Mouse (Mus musculus) frontal cortex, postnatal 25 days (tissue): Measurements from ENCODE around the gene Gm26741.

Experiments
- DNase-seq, 2 experiments: peaks; one replicate each; pipeline ENCODE4 v3.0.0; 2022; ENCODE audit warnings: low spot score in 2 of 2

Gm26741 gene

DNA sequence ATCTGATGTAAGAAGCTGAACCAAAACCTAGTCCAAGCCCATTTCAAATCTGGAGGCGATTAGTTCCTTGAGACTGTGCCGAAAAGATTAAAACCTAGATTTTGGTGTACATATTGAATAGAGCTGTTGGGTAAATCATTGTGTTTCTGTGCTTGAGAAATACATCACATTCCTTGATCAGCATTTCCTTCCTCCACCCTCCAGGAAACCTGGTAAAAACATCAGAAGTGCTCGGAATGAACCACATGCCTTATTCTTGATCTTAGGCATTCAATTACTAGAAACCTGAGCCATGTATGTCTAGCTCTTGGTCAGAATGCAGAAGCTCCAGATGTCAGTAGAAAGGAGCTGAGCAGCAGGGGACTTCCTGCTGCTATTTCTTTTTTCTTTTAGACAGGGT lies 30.9 kb downstream of the Gm26741 start:
- DNase-seq = no peak

DNA sequence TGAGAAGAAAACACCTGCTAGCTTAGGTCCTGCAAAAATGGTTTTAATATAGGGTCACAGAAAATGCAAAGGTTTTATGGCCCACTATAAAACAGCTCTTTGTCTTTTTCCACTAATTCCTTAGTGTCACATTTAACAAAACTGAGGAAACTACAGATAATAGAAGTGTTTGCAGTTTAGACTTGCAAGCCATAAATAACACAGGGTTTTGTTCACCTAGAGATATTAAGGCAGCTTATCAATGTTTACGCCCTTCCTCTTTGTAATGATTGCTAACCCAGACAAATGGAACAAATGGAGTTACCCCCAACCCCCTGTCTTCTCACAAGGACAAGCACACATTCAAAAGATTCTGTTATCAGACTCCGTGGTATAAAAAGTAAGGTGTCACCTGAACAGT lies 32.6 kb downstream of the Gm26741 start:
- no peak for DNase-seq

DNA sequence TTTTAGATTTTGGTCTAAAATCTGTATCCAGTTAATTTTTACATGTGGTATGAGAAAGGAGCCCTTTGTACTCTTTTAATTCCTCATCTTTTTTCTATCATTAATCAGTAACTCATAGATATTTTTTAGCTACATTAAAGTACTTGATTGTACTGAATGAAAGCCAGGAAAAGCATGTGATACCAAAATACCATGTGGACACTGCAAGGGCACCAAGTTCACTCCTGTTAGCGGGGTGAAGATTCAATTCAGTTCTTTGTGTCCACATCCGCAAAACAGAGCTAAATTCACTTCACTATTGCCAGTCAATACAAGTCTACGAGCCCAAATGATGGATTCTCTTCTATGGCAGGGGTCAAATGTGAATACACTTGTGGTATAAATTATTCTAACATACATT lies 38.1 kb downstream of the Gm26741 start:
- DNase-seq = no peak

DNA sequence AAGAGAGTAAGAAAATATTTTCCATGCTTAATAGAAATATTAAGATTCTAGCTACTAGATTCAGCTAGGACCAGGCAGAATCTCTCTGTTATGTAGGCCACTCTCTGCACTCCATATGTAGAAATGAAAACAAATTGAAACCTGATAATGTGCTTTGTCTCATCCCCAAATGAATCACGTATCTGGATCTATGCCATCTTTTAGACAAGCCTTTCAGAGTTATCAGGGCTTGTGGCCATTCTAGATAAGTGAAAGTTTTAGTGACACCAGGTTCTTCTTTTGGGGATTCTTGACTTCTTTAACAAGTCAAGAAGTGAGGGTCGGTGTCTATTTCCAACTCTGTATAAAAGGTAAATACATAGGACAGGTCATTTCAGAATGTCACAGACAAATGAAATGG lies 40.1 kb downstream of the Gm26741 start:
- DNase-seq = no peak

DNA sequence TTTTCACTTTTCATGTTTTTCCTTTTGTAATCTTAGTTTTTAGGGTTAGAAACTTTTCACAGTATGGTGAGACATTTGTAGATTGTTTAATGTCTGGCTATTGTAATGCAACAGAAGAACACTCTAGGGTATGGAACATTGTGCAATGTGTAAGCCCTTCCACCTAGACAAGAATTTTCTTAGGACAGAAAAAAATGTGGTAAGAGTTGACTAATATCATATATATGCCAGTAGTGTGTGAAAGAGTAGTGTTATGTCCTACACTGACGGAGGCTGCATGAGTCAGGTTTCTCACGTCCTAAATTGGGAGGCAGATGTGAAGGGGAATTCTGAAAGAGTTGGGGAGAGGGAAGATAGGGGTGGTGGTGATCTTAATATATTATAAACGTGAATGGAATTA lies 41.2 kb downstream of the Gm26741 start:
- DNase-seq = no peak

DNA sequence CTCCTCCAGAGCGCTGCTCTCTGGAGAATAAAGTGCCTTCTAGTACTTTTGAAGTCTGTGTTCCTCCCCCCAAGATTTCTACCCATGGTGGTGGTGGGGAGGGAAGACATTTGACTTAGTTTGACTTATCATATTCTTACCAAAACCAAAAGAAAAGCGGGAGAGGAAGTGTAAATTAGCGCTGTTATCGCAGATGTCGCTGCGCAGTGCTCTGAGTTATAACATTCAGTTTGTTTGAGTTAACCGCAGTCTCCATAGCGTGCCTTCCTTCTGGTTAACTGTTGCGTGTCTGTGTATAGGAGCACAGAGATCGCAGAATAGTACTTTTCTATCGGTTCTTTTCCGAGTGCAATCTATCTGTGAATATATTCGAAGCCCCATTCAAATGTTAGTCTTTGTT lies 46.6 kb downstream of the Gm26741 start:
- DNase-seq = no peak

DNA sequence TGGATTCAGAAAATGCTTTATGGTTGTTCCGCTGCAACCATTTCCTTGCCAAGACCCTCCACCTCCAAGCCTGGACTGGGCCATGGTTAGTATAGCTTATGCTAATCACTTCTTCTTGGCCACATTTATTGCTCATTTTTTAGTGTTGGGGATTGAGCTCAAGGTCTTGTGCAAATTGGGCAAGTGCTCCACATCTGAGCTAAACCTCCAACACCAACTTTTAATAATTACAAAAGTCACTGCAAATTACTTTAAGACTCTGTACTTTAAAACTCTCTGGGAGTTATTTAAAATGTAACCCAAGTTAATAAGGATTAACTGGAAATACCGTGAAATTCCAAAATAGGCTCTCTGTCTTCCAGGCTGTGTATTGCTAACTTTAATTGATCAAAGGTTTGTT lies 49.0 kb downstream of the Gm26741 start:
- no peak for DNase-seq
